Mouse (Mus musculus): Measurements from ENCODE around the gene Slc39a9.

DNA sequence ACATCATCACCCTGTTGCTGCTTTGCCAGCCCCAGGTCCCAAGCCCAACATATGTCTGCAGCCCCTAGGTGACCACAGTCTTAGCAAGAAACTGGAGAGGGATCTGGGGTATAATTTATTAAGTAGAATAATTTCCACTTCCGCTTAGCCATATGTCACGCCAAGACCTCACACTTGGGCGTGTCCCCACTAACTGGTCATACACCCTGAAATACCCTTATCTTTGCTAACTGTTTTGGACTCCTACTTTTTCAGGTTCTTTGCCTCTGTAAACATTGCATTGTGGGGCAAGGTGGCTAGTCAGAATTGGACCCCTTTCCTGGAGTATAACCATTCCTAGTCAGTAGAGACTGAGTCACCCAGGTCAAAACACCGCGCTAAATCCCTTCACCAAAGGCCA, 41.3 kb upstream of the Slc39a9 start:
- TF ChIP-seq GATA1 (IDR thresholded peaks at IDR 0.05; ENCODE audit: borderline replicate concordance, low read length) = no peak
- no peak for TF ChIP-seq FLI1 (IDR thresholded peaks at IDR 0.05; ENCODE audit: low read length)

Data from megakaryocyte, embryonic 14.5 days (primary cell).